Mouse (Mus musculus) lung, adult 2 months (tissue): ENCODE measurements at regions not wholly inside any gene's neighbourhood (a gene's known extent, or its start where the extent isn't known, plus 50 kb on each side); places are given as distances from the start of the nearest gene placed in this dataset.

Source experiments
- CTCF ChIP-seq: fragments of 200-500 bp; IDR thresholded peaks from 2 replicates; pipeline ENCODE4 v1.5.1; 2011; ENCODE audit warnings: mild to moderate bottlenecking, low read length, control low read depth; ENCODE audit not compliant: insufficient read depth
- POLR2A ChIP-seq: fragments of 200-500 bp; IDR thresholded peaks from 2 replicates; pipeline ENCODE4 v1.6.1; 2011; ENCODE audit warnings: low read depth, mild to moderate bottlenecking, control low read depth, low read length, borderline replicate concordance; ENCODE audit errors: extremely low read depth

DNA sequence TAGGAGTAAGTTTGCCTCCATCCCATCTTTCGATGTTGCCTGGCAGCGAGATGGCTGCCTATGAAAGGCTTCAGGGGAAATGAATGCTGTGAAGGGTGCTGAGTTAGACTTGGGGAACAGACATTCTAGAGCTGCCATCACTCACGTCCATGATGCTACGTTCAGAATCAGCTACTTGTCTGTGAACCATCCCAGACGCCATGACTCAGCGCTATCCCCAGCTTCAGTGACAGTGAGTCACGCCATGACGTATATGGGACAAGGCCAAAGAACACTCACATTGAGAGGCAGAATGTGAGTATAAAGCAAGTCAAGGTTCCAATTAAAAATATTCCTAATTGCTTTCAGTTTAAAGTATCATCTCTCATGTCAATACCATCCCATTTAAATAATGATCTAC, 52.4 kb upstream of the Gm10234 start:
- TF ChIP-seq CTCF (no peak), POLR2A (no peak)
